Mouse (Mus musculus) small intestine, adult 2 months (tissue): ENCODE results near the gene Tmem50b. TPM values are rescaled to one million over a fixed set of nuclear protein-coding genes. Genes with fewer than 3 reads are reported as not detected.

Source experiments
- H3K27ac ChIP-seq: fragments of 200-500 bp; 2 replicates; pipeline ENCODE4 v1.5.1; 2012; ENCODE audit warnings: low read depth, low read length, control low read depth, inconsistent platforms; ENCODE audit not compliant: insufficient read depth
- H3K27me3 ChIP-seq: fragments of 200-500 bp; 2 replicates; pipeline ENCODE4 v1.6.1; 2012; ENCODE audit warnings: mild to moderate bottlenecking, moderate library complexity, low read length, inconsistent platforms; ENCODE audit not compliant: control insufficient read depth, insufficient read depth
- H3K36me3 ChIP-seq: fragments of 200-500 bp; 2 replicates; pipeline ENCODE4 v1.6.1; 2012; ENCODE audit warnings: mild to moderate bottlenecking, low read length, control low read depth, inconsistent platforms; ENCODE audit not compliant: control insufficient read depth, insufficient read depth
- H3K4me1 ChIP-seq: fragments of 200-500 bp; 2 replicates; pipeline ENCODE4 v1.6.1; 2012; ENCODE audit warnings: low read length, inconsistent platforms, mixed read lengths; ENCODE audit not compliant: control insufficient read depth, insufficient read depth, insufficient read length
- H3K4me3 ChIP-seq: fragments of 200-500 bp; 2 replicates; pipeline ENCODE4 v1.5.1; 2012; ENCODE audit warnings: low read depth, mild to moderate bottlenecking, control low read depth, inconsistent platforms, low read length, moderate library complexity
- CTCF ChIP-seq: fragments of 200-500 bp; IDR thresholded peaks from 2 replicates; pipeline ENCODE4 v1.5.1; 2012; ENCODE audit warnings: low read depth, mild to moderate bottlenecking, control low read depth, inconsistent platforms, low read length, moderate library complexity, mixed read lengths; ENCODE audit not compliant: insufficient replicate concordance, insufficient read length; ENCODE audit errors: extremely low read depth
- POLR2A ChIP-seq: fragments of 200-500 bp; IDR thresholded peaks from 2 replicates; pipeline ENCODE4 v1.6.1; 2012; ENCODE audit warnings: low read depth, mild to moderate bottlenecking, control low read depth, inconsistent platforms, low read length, moderate library complexity
- WGBS: fragments of 180-500 bp; shearing (Covaris S2); methylation state at CpG from one replicate; pipeline ENCODE4 v1.1.7; 2018; 5-methylcytosine and 5-hydroxymethylcytosine counted together
- polyA plus RNA-seq: library from polyadenylated mRNA; depleted of rRNA; stranded (reverse); fragments of >200 nt; gene quantifications from 2 replicates; pipeline ENCODE4 v1.2.3, GENCODE M21; 2012

Tmem50b gene
- polyA plus RNA-seq, 1 experiment = 20.0 TPM

DNA sequence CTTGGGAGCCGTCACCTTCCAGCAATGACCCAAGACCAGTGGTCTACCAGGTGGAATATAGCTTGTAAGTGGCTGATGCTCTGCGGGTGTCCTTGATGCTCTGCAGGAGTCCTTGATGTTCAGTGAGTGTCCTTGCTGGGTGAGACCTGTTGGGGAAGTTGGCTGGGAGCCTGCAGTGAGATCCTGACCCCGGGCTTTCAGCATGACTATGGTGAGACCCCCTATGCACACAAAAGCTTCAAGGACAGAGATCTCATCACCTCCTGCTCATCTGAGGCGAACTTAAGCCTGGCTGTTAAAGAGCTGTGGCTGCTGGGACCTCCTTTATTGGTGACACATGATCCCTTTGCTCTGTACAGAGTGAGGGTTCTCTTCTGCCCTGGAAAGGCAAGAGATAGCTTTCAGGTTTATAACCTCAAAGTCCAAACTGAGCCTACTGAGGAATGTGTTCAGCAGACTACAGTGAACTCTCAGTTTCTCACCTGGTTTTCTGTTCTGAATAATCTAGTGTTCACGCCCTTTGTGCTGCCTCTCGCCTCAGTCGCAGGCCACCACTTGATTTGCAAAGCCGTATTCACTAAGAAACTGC lies 42.5 kb downstream of the Tmem50b start:
- H3K4me3 ChIP-seq = no peak overlapping the region
- H3K4me1 ChIP-seq = peaks cover 36% of the 10 kb centered on the region
- H3K36me3 ChIP-seq = peaks cover 46% of the 10 kb centered on the region
- WGBS = 42% methylated on average over 8 of the region's 8 CpGs
- TF ChIP-seq CTCF (no peak), POLR2A (no peak)
- H3K27ac ChIP-seq = peak overlapping the region; percentile 74
- no peaks in the 10 kb centered on the region for H3K27me3 ChIP-seq

DNA sequence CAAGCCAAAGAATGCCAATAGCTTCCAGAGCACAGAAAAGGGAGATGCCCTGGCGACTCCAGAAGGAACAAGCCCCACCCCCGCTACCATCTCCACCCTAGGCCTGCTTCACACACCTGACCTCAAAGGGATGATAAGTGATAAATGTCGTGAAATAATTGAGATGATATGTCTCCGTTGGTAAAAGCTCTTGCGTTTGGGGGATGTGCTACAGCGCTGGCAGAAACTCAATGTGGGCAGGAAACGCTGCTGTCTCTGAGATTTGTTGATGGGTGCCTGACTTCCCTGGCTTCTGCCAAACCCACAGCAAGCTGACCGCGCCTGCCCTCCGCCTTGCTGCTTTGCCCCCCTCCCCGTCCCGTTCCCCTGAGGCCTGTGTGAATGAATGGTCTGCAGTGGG lies 44.0 kb downstream of the Tmem50b start:
- no peak for TF ChIP-seq POLR2A
- TF ChIP-seq CTCF = no peak
- Histone ChIP-seq H3K27me3 (no peaks in the 10 kb centered on the region), H3K36me3 (peaks cover 37% of the 10 kb centered on the region), H3K4me1 (peaks cover 39% of the 10 kb centered on the region), H3K27ac (peak overlapping the region; percentile 35), H3K4me3 (no peak overlapping the region)
- 60% methylated on average over 12 of the region's 12 CpGs for WGBS

DNA sequence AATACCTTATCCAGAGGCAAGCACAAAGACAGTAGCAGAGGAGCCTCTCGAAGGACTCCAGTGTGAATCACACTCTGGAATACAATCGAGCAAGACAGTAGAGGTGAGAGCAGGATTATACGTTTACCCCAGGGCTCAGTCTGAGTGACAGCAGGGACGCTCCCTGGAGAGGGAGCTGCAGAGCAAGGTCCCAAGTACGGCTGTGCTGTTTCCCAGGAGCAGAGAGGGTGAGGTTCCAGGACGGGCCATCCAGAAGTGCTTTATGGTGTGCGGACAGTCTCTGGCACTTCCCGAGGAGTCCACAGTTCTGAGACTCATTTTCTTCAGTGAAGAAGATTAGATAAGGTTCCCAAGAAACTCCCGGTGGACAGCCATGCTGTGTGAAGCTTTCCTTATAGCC lies 45.5 kb downstream of the Tmem50b start:
- peak overlapping the region; percentile 98 for H3K27ac ChIP-seq
- H3K27me3 ChIP-seq = no peaks in the 10 kb centered on the region
- H3K4me3 ChIP-seq = peak overlapping the region; percentile 34; the same call in 1 of the 2 replicates
- peaks cover 39% of the 10 kb centered on the region for H3K4me1 ChIP-seq
- peaks cover 25% of the 10 kb centered on the region for H3K36me3 ChIP-seq
- WGBS = 29% methylated on average over 9 of the region's 9 CpGs
- no peak; the same call in 1 of the 2 replicates for TF ChIP-seq CTCF
- TF ChIP-seq POLR2A = no peak

DNA sequence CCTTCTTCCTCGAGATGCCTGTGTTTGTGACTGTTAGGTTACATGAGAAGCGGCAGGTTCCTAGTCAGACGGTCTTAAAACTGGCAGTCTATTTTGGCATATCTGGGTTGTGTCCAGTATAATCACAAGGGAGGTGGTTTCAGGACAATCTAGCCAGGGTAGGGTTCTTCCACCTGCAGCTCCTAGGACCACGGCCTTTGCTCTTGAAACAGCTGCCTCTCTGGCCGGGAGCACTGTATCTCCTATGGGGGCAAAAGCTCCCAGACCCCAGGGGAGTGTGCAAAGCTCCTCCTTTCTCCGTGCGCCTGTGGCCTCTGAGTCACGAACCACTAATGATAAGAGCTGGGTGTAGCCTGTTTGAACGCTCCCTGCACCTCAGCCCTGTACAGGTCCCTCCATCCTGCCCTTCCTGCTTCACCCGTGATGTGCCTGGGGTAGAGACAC lies 46.5 kb downstream of the Tmem50b start:
- TF ChIP-seq CTCF = no peak
- TF ChIP-seq POLR2A = no peak
- Histone ChIP-seq H3K4me3 (peak overlapping the region; percentile 34), H3K36me3 (peaks cover 17% of the 10 kb centered on the region), H3K27me3 (no peaks in the 10 kb centered on the region), H3K4me1 (peaks cover 44% of the 10 kb centered on the region), H3K27ac (peak overlapping the region; percentile 98)
- WGBS = 26% methylated on average over 10 of the region's 10 CpGs

DNA sequence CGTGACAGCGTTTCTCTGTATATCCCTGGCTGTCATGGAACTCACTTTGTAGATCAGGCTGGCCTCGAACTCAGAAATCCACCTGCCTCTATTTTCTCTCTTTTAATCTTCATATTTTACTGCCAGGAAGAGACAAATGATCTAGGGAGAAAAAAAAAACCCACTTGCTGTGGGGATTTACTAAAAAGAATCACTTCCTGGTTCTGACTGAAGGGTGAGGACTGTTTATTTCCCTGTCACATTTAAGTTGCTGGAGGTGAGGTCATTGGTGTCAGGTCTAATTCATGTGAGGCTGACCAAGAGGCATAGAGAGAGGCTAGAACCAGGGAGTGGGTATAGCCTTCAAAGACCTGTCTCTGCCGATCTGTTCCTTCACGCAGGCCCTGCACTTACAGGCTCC lies 48.0 kb downstream of the Tmem50b start:
- Histone ChIP-seq H3K4me3 (peak overlapping the region; percentile 38), H3K27ac (peak overlapping the region; percentile 97), H3K27me3 (no peaks in the 10 kb centered on the region), H3K36me3 (peaks cover 6% of the 10 kb centered on the region; the same call in 1 of the 2 replicates), H3K4me1 (peaks cover 42% of the 10 kb centered on the region)
- TF ChIP-seq CTCF = no peak
- no peak for TF ChIP-seq POLR2A
- WGBS = 28% methylated on average over 5 of the region's 5 CpGs

DNA sequence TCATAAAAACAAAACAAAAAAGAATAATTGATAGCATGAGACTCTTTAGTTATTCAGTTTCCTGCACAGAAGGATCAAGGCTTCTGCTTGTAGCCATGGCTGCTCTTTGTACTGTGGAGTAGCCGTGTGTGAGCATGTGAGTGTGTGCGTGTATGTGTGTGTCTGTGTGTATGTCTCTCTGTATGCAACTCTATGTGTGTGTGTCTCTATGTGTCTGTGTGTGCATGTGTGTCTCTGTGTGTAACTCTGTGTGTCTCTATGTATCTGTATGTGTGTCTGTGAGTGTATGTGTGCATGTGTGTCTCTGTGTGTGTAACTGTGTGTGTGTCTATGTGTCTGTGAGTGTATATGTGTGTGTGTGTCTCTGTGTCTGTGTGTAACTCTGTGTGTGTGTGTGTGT lies 48.6 kb downstream of the Tmem50b start:
- H3K27me3 ChIP-seq = no peaks in the 10 kb centered on the region
- 20% methylated on average over 2 of the region's 2 CpGs for WGBS
- H3K4me3 ChIP-seq = peak overlapping the region; percentile 4; the same call in 1 of the 2 replicates
- H3K27ac ChIP-seq = peak overlapping the region; percentile 97
- no peak for TF ChIP-seq POLR2A
- no peak for TF ChIP-seq CTCF
- H3K4me1 ChIP-seq = peaks cover 38% of the 10 kb centered on the region
- peaks cover 6% of the 10 kb centered on the region; the same call in 1 of the 2 replicates for H3K36me3 ChIP-seq

DNA sequence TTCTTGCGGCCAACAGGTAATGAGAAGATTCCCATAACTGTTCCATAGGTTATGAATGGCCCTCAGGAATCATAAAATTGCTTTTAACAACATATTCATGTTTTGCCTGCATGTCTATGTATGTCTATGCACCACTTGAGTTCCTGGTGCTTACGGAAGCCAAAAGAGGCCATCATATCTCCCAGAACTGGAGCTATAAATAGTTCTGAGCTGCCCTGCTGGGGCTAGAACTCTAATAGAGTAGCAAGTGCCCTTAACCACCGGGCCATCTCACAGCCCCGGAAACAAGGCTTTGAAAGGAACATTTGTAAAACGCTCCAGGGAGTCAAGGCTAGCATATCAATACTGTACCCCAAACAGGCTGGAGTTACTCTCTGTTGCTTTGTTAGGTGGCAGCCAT lies 49.0 kb downstream of the Tmem50b start:
- 10% methylated on average over 5 of the region's 5 CpGs for WGBS
- no peak for TF ChIP-seq POLR2A
- no peak for TF ChIP-seq CTCF
- H3K27me3 ChIP-seq = no peaks in the 10 kb centered on the region
- peaks cover 34% of the 10 kb centered on the region for H3K4me1 ChIP-seq
- H3K4me3 ChIP-seq = peak overlapping the region; percentile 21; the same call in 1 of the 2 replicates
- peaks cover 6% of the 10 kb centered on the region; the same call in 1 of the 2 replicates for H3K36me3 ChIP-seq
- peak overlapping the region; percentile 97 for H3K27ac ChIP-seq

DNA sequence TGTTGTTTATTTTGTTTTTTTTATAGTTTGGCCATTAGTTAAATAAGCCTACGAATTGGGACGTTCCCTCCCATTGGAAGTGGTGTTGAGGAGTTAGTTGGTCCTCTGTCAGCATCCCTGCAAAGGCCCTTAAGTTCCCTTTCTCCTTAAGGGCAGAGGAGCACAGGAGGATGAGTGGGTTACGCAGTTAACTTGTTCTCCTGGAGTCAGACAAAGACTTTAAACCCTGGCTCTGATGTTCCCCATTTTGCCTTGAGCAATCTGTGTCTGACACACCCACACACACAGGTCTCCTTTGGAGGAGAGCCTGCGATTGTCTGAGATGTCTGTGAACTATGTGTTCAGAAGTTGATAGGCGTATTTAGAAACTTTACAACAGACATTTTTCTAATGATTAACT lies 49.6 kb downstream of the Tmem50b start:
- no peak for TF ChIP-seq CTCF
- TF ChIP-seq POLR2A = peak; percentile 50; the same call in 1 of the 2 replicates
- no peaks in the 10 kb centered on the region for H3K27me3 ChIP-seq
- H3K4me1 ChIP-seq = peaks cover 28% of the 10 kb centered on the region
- peak overlapping the region; percentile 95 for H3K4me3 ChIP-seq
- WGBS = 5% methylated on average over 5 of the region's 5 CpGs
- peak overlapping the region; percentile 96 for H3K27ac ChIP-seq
- peaks cover 3% of the 10 kb centered on the region; the same call in 1 of the 2 replicates for H3K36me3 ChIP-seq
